Mouse (Mus musculus) liver, embryonic 16.5 days (tissue): Measurements from ENCODE around the gene Tlr13. TPM values are rescaled to one million over a fixed set of nuclear protein-coding genes. Genes with fewer than 3 reads are reported as not detected.

Experiments used
- ATAC-seq: fragments of 200-750 bp; cut with Nextera tagmentation; 2 replicates; pipeline ENCODE4 v1.8.0; 2017; ENCODE audit warnings: low read depth, mild to moderate bottlenecking, moderate number of reproducible peaks, moderate library complexity
- H3K27ac ChIP-seq: fragments of 300-500 bp; sonication (generic); 2 replicates; pipeline ENCODE4 v1.5.1; 2014; ENCODE audit warnings: mild to moderate bottlenecking, low read length
- H3K27me3 ChIP-seq: fragments of 300-500 bp; sonication (generic); 2 replicates; pipeline ENCODE4 v1.6.1; 2014; ENCODE audit warnings: low read depth, low read length, mixed read lengths; ENCODE audit not compliant: control insufficient read depth, insufficient read depth
- H3K36me3 ChIP-seq: fragments of 300-500 bp; sonication (generic); 2 replicates; pipeline ENCODE4 v1.6.1; 2014; ENCODE audit warnings: mild to moderate bottlenecking; ENCODE audit not compliant: control insufficient read depth, insufficient read depth
- H3K4me1 ChIP-seq: fragments of 300-500 bp; sonication (generic); 2 replicates; pipeline ENCODE4 v1.6.1; 2014; ENCODE audit warnings: low read depth, low read length, mixed read lengths; ENCODE audit not compliant: control insufficient read depth
- H3K4me2 ChIP-seq: fragments of 300-500 bp; sonication (generic); 2 replicates; pipeline ENCODE4 v1.6.1; 2014; ENCODE audit warnings: low read depth, low read length, mixed read lengths
- H3K4me3 ChIP-seq: fragments of 300-500 bp; sonication (generic); 2 replicates; pipeline ENCODE4 v1.5.1; 2014; ENCODE audit warnings: low read depth, mild to moderate bottlenecking, low read length
- H3K9ac ChIP-seq: fragments of 300-500 bp; sonication (generic); 2 replicates; pipeline ENCODE4 v1.6.1; 2014; ENCODE audit warnings: low read depth, low read length
- H3K9me3 ChIP-seq: fragments of 300-500 bp; sonication (generic); replicated peaks from 2 replicates; pipeline ENCODE4 v1.6.1; 2016; ENCODE audit warnings: low read length; ENCODE audit not compliant: control insufficient read depth
- WGBS: fragments of 180-500 bp; shearing (Covaris S2); extraction: QIAGEN DNeasy Blood & Tissue Kit; methylation state at CpG from one replicate; pipeline ENCODE4 v1.1.7; 2014; ENCODE audit not compliant: insufficient replicate concordance; 5-methylcytosine and 5-hydroxymethylcytosine counted together
- polyA plus RNA-seq: library from polyadenylated mRNA; unstranded; fragments of >200 nt; fragmentation: Nextera tagmentation; extraction: Ambion mirVana; gene quantifications from 2 replicates; pipeline ENCODE4 v1.2.1, GENCODE M21; 2015

Tlr13 gene
- polyA plus RNA-seq: 1.0 and 1.3 TPM in 2 replicates

DNA sequence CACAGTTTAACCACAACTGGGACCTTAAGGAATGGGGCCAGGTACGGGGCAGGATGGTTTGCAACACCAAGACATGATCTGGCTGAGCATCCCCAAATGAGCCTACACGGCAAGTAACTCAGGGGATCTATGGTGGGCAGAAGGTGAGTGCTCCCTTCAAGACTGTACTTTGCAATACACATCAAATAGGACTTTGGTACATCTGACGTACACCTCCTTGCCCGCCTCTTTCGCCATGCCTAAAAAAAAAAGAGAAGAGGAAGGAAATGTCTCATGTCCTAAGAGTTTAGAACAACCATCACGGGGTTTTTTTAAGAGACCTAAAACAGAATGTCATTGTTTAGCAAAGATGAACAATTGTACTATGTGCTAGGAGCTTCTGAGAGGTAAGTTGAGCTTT is at the start of gene Tlr13:
TSS of gene Tlr13 (plus strand) at position 269 of the 400 bp plus-strand sequence.
- Histone ChIP-seq H3K9ac (no peak within 1 kb of the TSS), H3K4me2 (no peak within 1 kb of the TSS), H3K27ac (no peak within 1 kb of the TSS), H3K4me1 (no peaks in the 10 kb centered on the region), H3K9me3 (no peaks in the 10 kb centered on the region), H3K27me3 (no peaks in the 10 kb centered on the region), H3K36me3 (no peaks in the 10 kb centered on the region), H3K4me3 (no peak within 1 kb of the TSS)
- ATAC-seq: no peak
- 51% methylated on average over 6 of the region's 6 CpGs for WGBS

DNA sequence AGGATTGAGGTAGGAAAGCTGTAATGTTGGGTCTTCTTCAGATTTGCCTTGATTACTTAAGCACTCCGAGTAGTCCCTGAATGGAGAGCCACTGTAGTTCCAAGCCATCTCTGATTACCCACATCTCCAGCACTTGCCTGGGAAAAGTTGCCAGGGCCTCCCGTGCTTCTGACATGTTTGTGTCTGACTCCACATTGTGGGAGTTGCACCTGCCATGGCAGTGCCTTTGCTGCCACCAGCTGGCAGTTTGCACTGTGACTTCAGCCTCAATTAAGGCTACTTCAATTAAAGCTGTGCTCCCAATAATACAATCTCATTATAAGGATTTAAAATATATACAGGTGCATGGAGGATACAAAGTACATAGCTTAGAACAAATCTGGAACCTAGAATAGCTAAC is 37.5 kb upstream of the Tlr13 start:
- Histone ChIP-seq H3K4me1 (no peaks in the 10 kb centered on the region), H3K4me2 (no peak overlapping the region), H3K27ac (no peak overlapping the region), H3K4me3 (no peak overlapping the region), H3K27me3 (no peaks in the 10 kb centered on the region), H3K9me3 (no peaks in the 10 kb centered on the region), H3K36me3 (no peaks in the 10 kb centered on the region; the same call in 1 of the 2 replicates), H3K9ac (no peak overlapping the region)
- WGBS: 40% methylated on average over 2 of the region's 2 CpGs
- ATAC-seq: 0 out of 2 replicates have a peak, but pooled peaks have one; percentile 24

DNA sequence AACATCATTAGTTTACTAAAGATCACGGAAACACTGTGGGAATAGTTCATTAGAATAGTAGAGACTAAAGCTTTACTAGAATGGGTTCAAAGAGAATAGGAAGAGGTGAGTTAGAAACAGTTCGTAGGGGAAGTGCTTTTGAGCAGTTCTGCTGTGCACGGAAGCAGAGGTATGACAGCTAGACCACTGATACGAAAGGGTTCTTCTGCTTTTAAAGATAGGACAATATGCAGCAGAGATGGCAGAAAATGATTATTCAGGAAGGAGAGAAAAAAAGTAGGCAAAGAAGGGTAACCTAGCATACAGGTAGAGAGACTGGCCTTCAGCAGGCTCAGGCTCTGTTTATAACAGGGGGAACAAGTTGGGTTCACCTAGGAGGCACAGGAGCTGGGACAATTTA is 29.1 kb upstream of the Tlr13 start:
- no peaks in the 10 kb centered on the region for H3K27me3 ChIP-seq
- no peak overlapping the region for H3K27ac ChIP-seq
- no peak for ATAC-seq
- no peak overlapping the region for H3K4me2 ChIP-seq
- 41% methylated on average over 4 of the region's 4 CpGs for WGBS
- no peaks in the 10 kb centered on the region; the same call in 1 of the 2 replicates for H3K36me3 ChIP-seq
- H3K4me1 ChIP-seq: no peaks in the 10 kb centered on the region
- no peak overlapping the region for H3K4me3 ChIP-seq
- H3K9me3 ChIP-seq: no peaks in the 10 kb centered on the region
- H3K9ac ChIP-seq: no peak overlapping the region

DNA sequence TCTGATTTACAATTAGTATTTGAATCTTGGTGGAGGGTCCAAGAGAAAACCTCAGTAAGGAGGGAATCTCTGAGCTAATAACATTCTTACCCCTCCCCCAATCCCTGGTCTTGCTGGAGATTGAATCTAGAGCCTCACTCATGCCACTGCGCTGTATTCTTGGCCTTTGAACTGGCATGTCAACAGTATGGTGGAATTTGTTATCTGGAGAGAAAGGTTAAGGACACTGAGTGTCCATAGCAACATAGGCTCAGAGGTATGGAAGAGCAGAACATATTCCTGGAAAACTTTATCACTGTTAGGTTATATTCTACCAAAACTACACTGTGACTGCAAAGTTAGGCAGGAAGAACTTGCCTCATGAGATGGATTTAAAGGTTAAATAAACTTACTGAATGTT is 28.3 kb upstream of the Tlr13 start:
- no peak overlapping the region for H3K27ac ChIP-seq
- no peaks in the 10 kb centered on the region; the same call in 1 of the 2 replicates for H3K36me3 ChIP-seq

DNA sequence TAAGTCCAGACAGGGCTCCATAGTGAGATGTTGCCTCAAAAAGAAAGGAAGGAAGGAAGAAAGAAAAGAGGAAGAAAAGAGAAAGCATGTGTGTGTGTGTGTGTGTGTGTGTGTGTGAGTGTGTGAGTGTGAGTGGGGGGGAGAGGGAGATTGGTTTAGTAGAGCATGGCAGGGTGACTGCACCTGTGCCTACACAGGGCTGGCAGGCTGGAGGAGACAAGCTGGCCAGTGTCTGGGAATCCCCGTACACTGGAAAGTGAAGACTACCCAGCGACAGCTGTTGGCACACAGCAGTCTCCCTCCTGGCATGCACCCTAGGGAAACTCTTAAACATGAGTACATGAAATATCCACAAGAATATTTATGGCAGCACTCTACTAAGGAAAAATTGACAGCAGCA is 20.2 kb upstream of the Tlr13 start:
- no peak overlapping the region for H3K27ac ChIP-seq
- no peaks in the 10 kb centered on the region for H3K27me3 ChIP-seq
- no peak overlapping the region for H3K9ac ChIP-seq
- no peak overlapping the region for H3K4me3 ChIP-seq
- H3K4me2 ChIP-seq: no peak overlapping the region
- WGBS: 78% methylated on average over 2 of the region's 2 CpGs
- no peak for ATAC-seq
- H3K4me1 ChIP-seq: no peaks in the 10 kb centered on the region
- no peaks in the 10 kb centered on the region for H3K9me3 ChIP-seq
- H3K36me3 ChIP-seq: no peaks in the 10 kb centered on the region

More for the DNA sequence above, 28.3 kb upstream of the Tlr13 start:
- peak; percentile 54 for ATAC-seq
- Histone ChIP-seq H3K4me1 (no peaks in the 10 kb centered on the region), H3K4me3 (no peak overlapping the region), H3K27me3 (no peaks in the 10 kb centered on the region), H3K9ac (no peak overlapping the region), H3K4me2 (no peak overlapping the region), H3K9me3 (no peaks in the 10 kb centered on the region)
- WGBS: 64% methylated on average over 1 of the region's 1 CpGs

DNA sequence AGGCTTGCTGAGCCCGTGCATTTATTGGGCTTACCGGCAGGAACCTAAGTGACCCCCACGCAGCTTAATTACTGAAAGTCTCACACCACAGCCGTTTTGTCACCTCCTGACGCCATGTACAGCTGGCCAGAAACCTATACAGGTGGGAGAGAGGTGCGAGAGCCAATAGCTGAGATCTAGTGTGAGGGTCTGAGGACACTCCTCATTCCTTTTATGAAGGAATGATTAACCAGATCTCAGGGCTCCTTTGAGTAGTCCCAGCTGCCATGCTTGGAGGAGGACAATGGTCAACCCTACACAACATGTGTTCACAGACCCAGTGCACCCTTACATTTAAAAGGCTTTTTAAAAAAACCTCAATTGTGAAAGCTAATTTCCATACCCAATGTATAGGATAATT is 14.7 kb upstream of the Tlr13 start:
- ATAC-seq: no peak
- Histone ChIP-seq H3K4me1 (no peaks in the 10 kb centered on the region), H3K4me3 (no peak overlapping the region), H3K9ac (no peak overlapping the region), H3K9me3 (no peaks in the 10 kb centered on the region), H3K36me3 (no peaks in the 10 kb centered on the region), H3K4me2 (no peak overlapping the region), H3K27ac (no peak overlapping the region), H3K27me3 (no peaks in the 10 kb centered on the region)
- 70% methylated on average over 6 of the region's 6 CpGs for WGBS

DNA sequence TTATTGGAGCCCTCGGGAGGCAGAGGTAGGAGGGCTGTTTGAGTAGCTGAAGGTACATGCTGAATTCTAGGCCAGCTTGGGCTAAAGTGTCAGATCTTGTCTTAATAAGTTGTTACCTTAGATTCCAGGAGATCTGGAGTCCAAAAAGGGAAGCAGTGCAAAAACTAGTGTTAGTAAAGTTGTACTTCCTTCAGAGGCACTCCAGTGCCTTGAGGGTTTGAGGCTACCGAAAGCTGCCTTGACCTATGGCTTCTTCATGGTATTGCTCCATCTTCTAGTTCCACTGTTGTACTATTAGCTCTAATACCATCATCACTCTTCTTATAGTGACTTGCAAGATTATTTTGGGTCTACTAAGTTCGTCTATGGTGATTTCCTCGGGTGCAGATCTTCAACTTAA is 13.1 kb upstream of the Tlr13 start:
- ATAC-seq: no peak

DNA sequence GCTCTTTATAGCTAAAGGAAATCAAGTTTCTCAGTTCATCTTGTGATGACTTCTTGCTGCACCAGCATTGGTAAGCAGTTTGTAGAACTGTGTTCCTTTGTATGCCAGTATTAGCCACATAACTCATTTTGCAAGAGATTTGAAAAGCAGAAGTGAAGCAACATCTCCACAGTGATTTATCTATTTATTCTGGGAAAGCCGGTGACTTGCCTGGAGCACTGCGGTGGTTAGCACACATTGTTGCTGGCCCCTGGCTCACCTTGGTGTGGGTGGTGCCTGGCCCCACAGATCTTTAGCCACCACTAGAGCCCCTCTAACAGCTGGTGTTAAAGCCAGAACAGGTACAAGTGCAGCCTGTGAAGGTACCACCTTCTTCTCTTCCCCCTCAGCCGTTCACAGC is 8.1 kb upstream of the Tlr13 start:
- H3K4me3 ChIP-seq: no peak overlapping the region
- H3K36me3 ChIP-seq: no peaks in the 10 kb centered on the region
- H3K9me3 ChIP-seq: no peaks in the 10 kb centered on the region
- no peaks in the 10 kb centered on the region for H3K27me3 ChIP-seq
- 0 out of 2 replicates have a peak overlapping the region, but pooled peaks have one; percentile 44 for H3K27ac ChIP-seq
- no peak overlapping the region for H3K9ac ChIP-seq
- 41% methylated on average over 3 of the region's 3 CpGs for WGBS
- H3K4me2 ChIP-seq: no peak overlapping the region
- ATAC-seq: peak; percentile 30; the same call in 1 of the 2 replicates
- H3K4me1 ChIP-seq: no peaks in the 10 kb centered on the region

More for the DNA sequence above, 13.1 kb upstream of the Tlr13 start:
- Histone ChIP-seq H3K4me1 (no peaks in the 10 kb centered on the region), H3K9me3 (no peaks in the 10 kb centered on the region), H3K4me2 (no peak overlapping the region), H3K36me3 (no peaks in the 10 kb centered on the region), H3K27me3 (no peaks in the 10 kb centered on the region), H3K27ac (no peak overlapping the region), H3K4me3 (no peak overlapping the region), H3K9ac (no peak overlapping the region)
- WGBS: 62% methylated on average over 4 of the region's 4 CpGs

DNA sequence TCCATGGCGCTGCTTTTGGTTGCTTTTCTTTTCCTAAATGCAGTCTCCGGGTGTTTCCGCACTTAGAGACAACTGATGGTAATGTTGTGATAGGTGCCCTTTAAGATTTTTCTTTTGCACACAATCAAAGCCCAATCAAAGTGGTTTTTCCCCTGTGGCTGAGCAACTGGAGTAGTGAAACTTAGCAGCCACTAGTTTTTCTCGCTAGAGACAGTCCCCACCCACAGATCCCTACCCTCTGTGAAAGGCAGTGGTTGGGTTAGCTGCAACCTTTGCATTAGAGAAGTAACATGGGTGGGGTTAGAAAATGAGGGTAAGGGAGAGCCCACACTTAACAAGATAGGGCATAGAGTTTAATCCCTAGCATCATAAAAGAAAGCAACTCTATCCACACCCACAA is 7.5 kb upstream of the Tlr13 start:
- 55% methylated on average over 4 of the region's 4 CpGs for WGBS
- Histone ChIP-seq H3K36me3 (no peaks in the 10 kb centered on the region), H3K9ac (no peak overlapping the region), H3K27ac (no peak overlapping the region), H3K4me3 (no peak overlapping the region), H3K27me3 (no peaks in the 10 kb centered on the region), H3K4me2 (0 out of 2 replicates have a peak overlapping the region, but pooled peaks have one; percentile 9), H3K9me3 (no peaks in the 10 kb centered on the region), H3K4me1 (no peaks in the 10 kb centered on the region)
- no peak; the same call in 1 of the 2 replicates for ATAC-seq
